ENCODE assay signal across 9 mouse cellular contexts in the genomic region with DNA sequence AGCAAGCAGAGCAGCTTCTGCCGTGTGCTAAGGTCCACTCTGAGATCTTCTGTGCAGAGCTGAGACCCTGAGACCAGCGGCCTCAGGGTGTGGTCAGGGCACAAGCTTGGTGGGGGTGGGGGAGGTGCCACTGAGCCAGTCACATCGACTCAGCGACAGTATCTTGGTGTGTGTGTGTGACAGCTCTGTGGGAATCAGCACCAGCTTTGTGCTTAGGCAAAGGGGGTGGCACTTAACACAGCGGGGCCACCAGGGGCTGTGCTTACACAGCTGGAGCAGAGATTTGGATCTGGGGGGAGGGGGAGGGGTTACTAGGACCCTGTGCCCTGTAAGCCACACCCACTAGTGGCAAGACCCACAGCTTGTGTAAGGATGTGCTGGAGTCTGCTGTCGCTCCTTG.
DNase-seq lines count a peak whose midpoint lies in the region; ATAC-seq and TF ChIP-seq lines count a peak whose summit lies in the region.
"Had no signal": no experiment of that assay in that cellular context is flagged by ENCODE, and none has a peak within 500 bp of the region (broad histone marks: within the 10 kb centered on the region; RNA-seq: fewer than 3 reads in every experiment).

No protein-coding gene starts in this region.

- H3K4me1 ChIP-seq in heart, embryonic 11.5 days (ENCODE audit: control insufficient read depth, insufficient read depth, low read length), result peaks cover 40% of the 10 kb centered on the region
- peaks cover 14% of the 10 kb centered on the region for H3K4me1 ChIP-seq in heart, adult 2 months (ENCODE audit: control insufficient read depth, insufficient read depth, low read length)
- H3K4me1 ChIP-seq in G1E (ENCODE audit: insufficient read depth, low read depth, low read length), result no peaks in the 10 kb centered on the region
- H3K4me1 ChIP-seq in hindbrain, embryonic 11.5 days (replicated peaks; ENCODE audit: control insufficient read depth, insufficient read depth, low read length), result peaks cover 4% of the 10 kb centered on the region; the same call in 1 of the 2 replicates
- H3K4me1 ChIP-seq in midbrain, embryonic 12.5 days, result peaks cover 24% of the 10 kb centered on the region

- peaks cover 17% of the 10 kb centered on the region for H3K36me3 ChIP-seq in heart, embryonic 11.5 days (ENCODE audit: control insufficient read depth, insufficient read depth, low read length)
- no peaks in the 10 kb centered on the region for H3K36me3 ChIP-seq in heart, adult 2 months (ENCODE audit: control insufficient read depth, insufficient read depth, low read length)
- H3K36me3 ChIP-seq in G1E (replicated peaks), result no peaks in the 10 kb centered on the region
- peaks cover 17% of the 10 kb centered on the region for H3K36me3 ChIP-seq in hindbrain, embryonic 11.5 days (ENCODE audit: control insufficient read depth, insufficient read depth, low read length)
- peaks cover 69% of the 10 kb centered on the region for H3K36me3 ChIP-seq in midbrain, embryonic 12.5 days

- H3K4me2 ChIP-seq in heart, embryonic 11.5 days, result no peak overlapping the region
- no peak overlapping the region for H3K4me2 ChIP-seq in hindbrain, embryonic 11.5 days (replicated peaks; ENCODE audit: low read depth, low read length)
- H3K4me2 ChIP-seq in midbrain, embryonic 12.5 days (replicated peaks), result no peak overlapping the region

- no peak overlapping the region for H3K9ac ChIP-seq in heart, embryonic 11.5 days (ENCODE audit: low read depth, low read length)
- no peak overlapping the region for H3K9ac ChIP-seq in heart, adult 2 months (ENCODE audit: low read depth, low read length)
- 0 out of 2 replicates have a peak overlapping the region, but pooled peaks have one; percentile 15 for H3K9ac ChIP-seq in hindbrain, embryonic 11.5 days (ENCODE audit: low read depth, low read length)
- peak overlapping the region; percentile 20 for H3K9ac ChIP-seq in midbrain, embryonic 12.5 days (replicated peaks)

- WGBS in heart, embryonic 11.5 days (ENCODE audit: insufficient replicate concordance), result 16% methylated on average over 6 of the region's 6 CpGs
- WGBS in heart, adult 2 months, result 60% methylated on average over 6 of the region's 6 CpGs
- WGBS in hindbrain, embryonic 11.5 days, result 26% methylated on average over 6 of the region's 6 CpGs
- WGBS in midbrain, embryonic 12.5 days, result 23% methylated on average over 6 of the region's 6 CpGs

- no peaks in the 10 kb centered on the region for H3K27me3 ChIP-seq in heart, embryonic 11.5 days (ENCODE audit: control insufficient read depth, insufficient read depth, low read length)
- no peaks in the 10 kb centered on the region for H3K27me3 ChIP-seq in heart, adult 2 months (ENCODE audit: control insufficient read depth, insufficient read depth, low read length)
- H3K27me3 ChIP-seq in G1E (ENCODE audit: insufficient read depth, low read length), result no peaks in the 10 kb centered on the region
- H3K27me3 ChIP-seq in hindbrain, embryonic 11.5 days (ENCODE audit: control insufficient read depth, insufficient read depth, low read length), result no peaks in the 10 kb centered on the region
- no peaks in the 10 kb centered on the region for H3K27me3 ChIP-seq in midbrain, embryonic 12.5 days

- DNase-seq in heart, adult 2 months, result no peak
- DNase-seq in G1E (ENCODE audit: low spot score), result no peak
- no peak for DNase-seq in hindbrain, embryonic 11.5 days (ENCODE audit: low spot score)
- no peak for DNase-seq in cerebellum, postnatal 36 days
- DNase-seq in cerebellum, adult 8-10 months, result no peak
- no peak for DNase-seq in B cell, adult 2 months

- H3K9me3 ChIP-seq in heart, embryonic 11.5 days (replicated peaks; ENCODE audit: control insufficient read depth, low read length), result no peaks in the 10 kb centered on the region
- H3K9me3 ChIP-seq in G1E (replicated peaks), result peaks cover 97% of the 10 kb centered on the region
- H3K9me3 ChIP-seq in hindbrain, embryonic 11.5 days (ENCODE audit: control insufficient read depth, low read length), result no peaks in the 10 kb centered on the region
- H3K9me3 ChIP-seq in midbrain, embryonic 12.5 days, result no peaks in the 10 kb centered on the region

- intact Hi-C loops in heart, adult 2 months (cut with DNase I), result no loop called here

- TF ChIP-seq EP300 in heart, adult 2 months (IDR thresholded peaks at IDR 0.05; ENCODE audit: insufficient read depth, low read depth, low read length), result no peak

- no peaks in the 10 kb centered on the region for H3K79me2 ChIP-seq in heart, adult 2 months (replicated peaks; ENCODE audit: control insufficient read depth, insufficient read depth, low read length)

- ATAC-seq in heart, embryonic 11.5 days (replicated peaks; ENCODE audit: insufficient number of reproducible peaks, low FRiP score, low TSS enrichment), result peak; percentile 31; the same call in 1 of the 2 replicates
- ATAC-seq in G1E (ENCODE audit: extremely low read depth, insufficient number of reproducible peaks, low FRiP score, poor library complexity, severe bottlenecking), result no peak
- 0 out of 2 replicates have a peak, but pooled peaks have one; percentile 13 for ATAC-seq in hindbrain, embryonic 11.5 days (ENCODE audit: low FRiP score)
- ATAC-seq in midbrain, embryonic 12.5 days (ENCODE audit: low FRiP score, low read depth), result 0 out of 2 replicates have a peak, but pooled peaks have one; percentile 16

- no peak for TF ChIP-seq CTCF in heart, adult 2 months (IDR thresholded peaks at IDR 0.05)
- no peak for TF ChIP-seq CTCF in G1E (IDR thresholded peaks at IDR 0.05; ENCODE audit: low read depth, low read length)

- H3K27ac ChIP-seq in heart, embryonic 11.5 days (ENCODE audit: low read depth, low read length), result peak overlapping the region; percentile 69
- H3K27ac ChIP-seq in heart, adult 2 months, result no peak overlapping the region
- H3K27ac ChIP-seq in hindbrain, embryonic 11.5 days (ENCODE audit: low read depth, low read length), result no peak overlapping the region
- peak overlapping the region; percentile 76 for H3K27ac ChIP-seq in midbrain, embryonic 12.5 days (replicated peaks)

- no peak for TF ChIP-seq POLR2A in heart, adult 2 months (IDR thresholded peaks at IDR 0.05; ENCODE audit: insufficient read depth, low read depth, low read length)

- no peak overlapping the region for H3K4me3 ChIP-seq in heart, embryonic 11.5 days (ENCODE audit: low read depth, low read length)
- H3K4me3 ChIP-seq in heart, adult 2 months, result no peak overlapping the region
- H3K4me3 ChIP-seq in G1E (ENCODE audit: low read depth, low read length), result 0 out of 2 replicates have a peak overlapping the region, but pooled peaks have one; percentile 27
- H3K4me3 ChIP-seq in hindbrain, embryonic 11.5 days (ENCODE audit: low read depth, low read length), result no peak overlapping the region
- no peak overlapping the region for H3K4me3 ChIP-seq in midbrain, embryonic 12.5 days
- H3K4me3 ChIP-seq: myocyte had no signal

Comparison
In these comparisons a context has a peak if more than half of its experiments do, and no peak if none do; other contexts are left out.
1. H3K27ac ChIP-seq: peak in heart, embryonic 11.5 days (single experiment) and midbrain, embryonic 12.5 days (single experiment); none in heart, adult 2 months (single experiment) and hindbrain, embryonic 11.5 days (single experiment).
2. H3K9ac ChIP-seq: peak in hindbrain, embryonic 11.5 days (single experiment) and midbrain, embryonic 12.5 days (single experiment); none in heart, embryonic 11.5 days (single experiment) and heart, adult 2 months (single experiment).